Comparison of ENCODE assay signal across 10 mouse cellular contexts in genomic region chr13:63957098-63957497, GRCm38 (mm10).
DNase-seq lines count a peak whose midpoint lies in the region; ATAC-seq and TF ChIP-seq lines count a peak whose summit lies in the region.
"Had no signal": no experiment of that assay in that cellular context is flagged by ENCODE, and none has a peak within 500 bp of the region (broad histone marks: within the 10 kb centered on the region; RNA-seq: fewer than 3 reads in every experiment).

No protein-coding gene starts in this region.

- H3K4me3 ChIP-seq in kidney, embryonic 14.5 days (ENCODE audit: low read length) = no peak overlapping the region
- H3K4me3 ChIP-seq in myocyte = no peak overlapping the region
- H3K4me3 ChIP-seq: limb, embryonic 15.5 days had no signal

- DNase-seq in adrenal gland, adult 2 months = peak; percentile 27
- DNase-seq in adrenal gland, postnatal 25 days = no peak
- DNase-seq in lung, adult 18-20 months = peak; percentile 9 to 22
- DNase-seq in lung, postnatal 14 days = no peak
- no peak for DNase-seq in spleen, adult 18-20 months
- no peak for DNase-seq in adrenal gland, postnatal 14 days
- DNase-seq: cerebellum, postnatal 36 days had no signal

- TF ChIP-seq POLR2A in myocyte (IDR thresholded peaks at IDR 0.05; ENCODE audit: insufficient read length, low read depth) = no peak

- no peaks in the 10 kb centered on the region for H3K79me2 ChIP-seq in myocyte (ENCODE audit: control insufficient read depth, insufficient read depth)

- H3K27ac ChIP-seq in kidney, embryonic 14.5 days (ENCODE audit: low read depth, low read length) = no peak overlapping the region
- H3K27ac ChIP-seq: limb, embryonic 15.5 days had no signal

- ATAC-seq in kidney, embryonic 14.5 days (ENCODE audit: low FRiP score, low TSS enrichment) = peak; percentile 70; the same call in 1 of the 2 replicates

- H3K4me2 ChIP-seq in kidney, embryonic 14.5 days (replicated peaks; ENCODE audit: low read depth, low read length) = no peak overlapping the region
- H3K4me2 ChIP-seq in myocyte (ENCODE audit: low read depth) = no peak overlapping the region
- H3K4me2 ChIP-seq: limb, embryonic 15.5 days had no signal

- H3K9me3 ChIP-seq in kidney, embryonic 14.5 days (ENCODE audit: control insufficient read depth, low read length) = peaks cover 5% of the 10 kb centered on the region; the same call in 1 of the 2 replicates
- H3K9me3 ChIP-seq: limb, embryonic 15.5 days had no signal

- H3K4me1 ChIP-seq in kidney, embryonic 14.5 days (ENCODE audit: control insufficient read depth, insufficient read depth, low read length) = peaks cover 12% of the 10 kb centered on the region; the same call in 1 of the 2 replicates

- peaks cover 7% of the 10 kb centered on the region; the same call in 1 of the 2 replicates for H3K27me3 ChIP-seq in kidney, embryonic 14.5 days (ENCODE audit: control insufficient read depth, insufficient read depth, low read length)
- H3K27me3 ChIP-seq in myocyte (ENCODE audit: control insufficient read depth, insufficient read depth, insufficient read length) = no peaks in the 10 kb centered on the region
- H3K27me3 ChIP-seq: limb, embryonic 15.5 days had no signal

- WGBS in kidney, embryonic 14.5 days = 24% methylated on average over 5 of the region's 5 CpGs

- no peak overlapping the region for H3K9ac ChIP-seq in kidney, embryonic 14.5 days (ENCODE audit: low read depth, low read length)
- H3K9ac ChIP-seq: limb, embryonic 15.5 days had no signal

- H3ac ChIP-seq in myocyte (ENCODE audit: control insufficient read depth, insufficient read length) = no peak overlapping the region

- H3K36me3 ChIP-seq in kidney, embryonic 14.5 days (ENCODE audit: control insufficient read depth, insufficient read depth, low read length) = no peaks in the 10 kb centered on the region
- no peaks in the 10 kb centered on the region for H3K36me3 ChIP-seq in myocyte (ENCODE audit: control insufficient read depth, insufficient read depth)
- H3K36me3 ChIP-seq: limb, embryonic 15.5 days had no signal

TF ChIP-seq in myocyte, 11 proteins besides CTCF, POLR2A, EP300 and RAD21:
- TF ChIP-seq MYOG (IDR thresholded peaks at IDR 0.05; ENCODE audit: control insufficient read depth in 1 of 3, insufficient read depth in 1 of 3, insufficient read length in 2 of 3, low read depth in 2 of 3) = peak in 2 of 3 experiments; percentile 29 to 67
- peak; percentile 6 for TF ChIP-seq TCF12 (IDR thresholded peaks at IDR 0.05; ENCODE audit: insufficient read depth, poor library complexity, severe bottlenecking)
- peak in 2 of 3 experiments; percentile 43 to 58 for TF ChIP-seq MYOD1 (IDR thresholded peaks at IDR 0.05; ENCODE audit: control insufficient read depth in 1 of 3, insufficient read length in 2 of 3, low read depth in 2 of 3)
- TF ChIP-seq POLR2AphosphoS2 (IDR thresholded peaks at IDR 0.05; ENCODE audit: insufficient read length, low read depth) = no peak

Comparison
In these comparisons a context has a peak if more than half of its experiments do, and no peak if none do; other contexts are left out.
1. DNase-seq: peak in adrenal gland, adult 2 months (single experiment) and lung, adult 18-20 months (2 of 2); none in adrenal gland, postnatal 25 days (single experiment), lung, postnatal 14 days (single experiment), spleen, adult 18-20 months (0 of 2) and adrenal gland, postnatal 14 days (single experiment).